Mouse (Mus musculus): ENCODE results near the gene Rybp. TPM values are rescaled to one million over a fixed set of nuclear protein-coding genes. Genes with fewer than 3 reads are reported as not detected.

Rybp gene
- polyA plus RNA-seq, 1 experiment from 2014 or later: 18.8 TPM

GRCm38 (mm10) chr6:100202091-100202490, 85.2 kb downstream of the Rybp start:
- Histone ChIP-seq H3K4me3 (replicated peaks; ENCODE audit: low read depth, low read length) (no peak overlapping the region), H3K36me3 (ENCODE audit: insufficient read depth, low read length) (no peaks in the 10 kb centered on the region), H3K4me1 (replicated peaks; ENCODE audit: insufficient read depth, low read length) (peaks cover 13% of the 10 kb centered on the region), H3K9ac (ENCODE audit: low read depth, low read length) (no peak overlapping the region), H3K9me3 (replicated peaks; ENCODE audit: low read length) (no peaks in the 10 kb centered on the region), H3K4me2 (ENCODE audit: low read length) (no peak overlapping the region), H3K27ac (no peak overlapping the region), H3K27me3 (ENCODE audit: insufficient read depth, low read length) (no peaks in the 10 kb centered on the region)
- no peak for TF ChIP-seq CTCF (IDR thresholded peaks at IDR 0.05; ENCODE audit: low read depth)
- WGBS: 64% methylated on average over 1 of the region's 1 CpGs
- ATAC-seq (replicated peaks; ENCODE audit: low FRiP score, low read depth): no peak
- DNase-seq (ENCODE audit: low spot score): no peak

GRCm38 (mm10) chr6:100197102-100197501, 90.2 kb downstream of the Rybp start:
- WGBS: 49% methylated on average over 5 of the region's 5 CpGs
- no peak for ATAC-seq (replicated peaks; ENCODE audit: low FRiP score, low read depth)

DNA sequence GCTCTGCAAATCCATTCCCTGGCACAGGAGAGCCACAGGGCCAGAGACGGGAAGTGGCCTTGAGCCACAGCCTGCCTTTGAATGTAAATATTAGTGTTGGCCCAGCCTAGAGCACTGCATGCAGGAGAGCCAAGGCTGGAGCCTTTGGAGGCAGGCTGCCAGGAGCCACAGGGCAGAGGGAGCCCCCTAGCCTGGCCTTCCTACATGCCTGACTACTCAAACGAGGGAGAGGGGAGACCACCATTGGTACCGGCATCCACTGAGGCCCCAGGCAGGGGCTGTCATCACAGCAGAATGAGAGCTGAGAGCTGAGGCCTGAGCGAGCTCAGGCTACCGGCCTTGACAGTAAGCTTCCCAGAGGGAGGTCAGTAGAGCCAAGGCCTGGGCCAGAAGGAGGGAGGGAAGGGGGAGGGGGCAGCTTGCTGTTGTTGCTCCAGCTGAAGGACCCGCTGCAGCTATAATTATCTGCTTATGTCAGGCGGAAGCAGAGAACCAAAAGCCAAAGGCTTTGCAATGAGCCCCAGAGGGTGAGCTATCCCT, 91.3 kb downstream of the Rybp start:
- Histone ChIP-seq H3K27me3 (ENCODE audit: insufficient read depth, low read length) (no peaks in the 10 kb centered on the region), H3K9ac (ENCODE audit: low read depth, low read length) (no peak overlapping the region), H3K27ac (peak overlapping the region; percentile 60; the same call in 1 of the 2 replicates), H3K4me3 (replicated peaks; ENCODE audit: low read depth, low read length) (no peak overlapping the region), H3K4me1 (replicated peaks; ENCODE audit: insufficient read depth, low read length) (peaks cover 17% of the 10 kb centered on the region), H3K9me3 (replicated peaks; ENCODE audit: low read length) (no peaks in the 10 kb centered on the region), H3K36me3 (ENCODE audit: insufficient read depth, low read length) (no peaks in the 10 kb centered on the region), H3K4me2 (ENCODE audit: low read length) (no peak overlapping the region)
- WGBS: 19% methylated on average over 7 of the region's 7 CpGs
- TF ChIP-seq CTCF (IDR thresholded peaks at IDR 0.05; ENCODE audit: low read depth): no peak
- DNase-seq (ENCODE audit: low spot score) (peak; percentile 86), ATAC-seq (replicated peaks; ENCODE audit: low FRiP score, low read depth) (peak; percentile 73)

More at GRCm38 (mm10) chr6:100197102-100197501, 90.2 kb downstream of the Rybp start:
- H3K36me3 ChIP-seq (ENCODE audit: insufficient read depth, low read length): no peaks in the 10 kb centered on the region
- H3K4me2 ChIP-seq (ENCODE audit: low read length): no peak overlapping the region
- no peak for TF ChIP-seq CTCF (IDR thresholded peaks at IDR 0.05; ENCODE audit: low read depth)
- H3K27me3 ChIP-seq (ENCODE audit: insufficient read depth, low read length): no peaks in the 10 kb centered on the region
- H3K27ac ChIP-seq: no peak overlapping the region
- DNase-seq (ENCODE audit: low spot score): peak; percentile 57
- H3K9ac ChIP-seq (ENCODE audit: low read depth, low read length): no peak overlapping the region
- no peak overlapping the region for H3K4me3 ChIP-seq (replicated peaks; ENCODE audit: low read depth, low read length)
- H3K9me3 ChIP-seq (replicated peaks; ENCODE audit: low read length): no peaks in the 10 kb centered on the region
- H3K4me1 ChIP-seq (replicated peaks; ENCODE audit: insufficient read depth, low read length): peaks cover 17% of the 10 kb centered on the region

DNA sequence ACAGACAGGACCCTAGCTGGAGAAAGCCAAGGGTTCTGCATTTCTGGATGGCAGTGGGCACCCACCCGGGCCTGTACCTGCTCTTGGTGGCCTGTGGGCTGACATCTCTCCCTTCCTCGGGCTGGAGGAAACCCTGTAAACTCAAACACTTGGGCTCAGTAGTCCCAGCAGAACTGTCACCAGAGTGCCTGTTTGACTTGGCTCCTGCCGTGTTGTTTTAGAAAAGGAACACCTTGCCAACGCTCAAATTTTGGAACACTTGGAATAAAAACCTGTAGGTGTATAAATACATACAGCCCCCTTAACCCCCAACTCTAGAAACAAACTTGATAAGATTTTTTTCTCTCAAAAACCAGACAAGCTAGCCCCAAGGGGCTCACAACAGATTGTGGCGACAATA, 92.2 kb downstream of the Rybp start:
- H3K4me2 ChIP-seq (ENCODE audit: low read length): no peak overlapping the region
- H3K36me3 ChIP-seq (ENCODE audit: insufficient read depth, low read length): no peaks in the 10 kb centered on the region
- H3K9me3 ChIP-seq (replicated peaks; ENCODE audit: low read length): no peaks in the 10 kb centered on the region
- H3K27ac ChIP-seq: peak overlapping the region; percentile 60; the same call in 1 of the 2 replicates
- 65% methylated on average over 5 of the region's 5 CpGs for WGBS
- H3K9ac ChIP-seq (ENCODE audit: low read depth, low read length): no peak overlapping the region
- peaks cover 17% of the 10 kb centered on the region for H3K4me1 ChIP-seq (replicated peaks; ENCODE audit: insufficient read depth, low read length)
- no peak for TF ChIP-seq CTCF (IDR thresholded peaks at IDR 0.05; ENCODE audit: low read depth)
- H3K4me3 ChIP-seq (replicated peaks; ENCODE audit: low read depth, low read length): no peak overlapping the region
- DNase-seq (ENCODE audit: low spot score) (no peak), ATAC-seq (replicated peaks; ENCODE audit: low FRiP score, low read depth) (no peak)
- H3K27me3 ChIP-seq (ENCODE audit: insufficient read depth, low read length): no peaks in the 10 kb centered on the region

DNA sequence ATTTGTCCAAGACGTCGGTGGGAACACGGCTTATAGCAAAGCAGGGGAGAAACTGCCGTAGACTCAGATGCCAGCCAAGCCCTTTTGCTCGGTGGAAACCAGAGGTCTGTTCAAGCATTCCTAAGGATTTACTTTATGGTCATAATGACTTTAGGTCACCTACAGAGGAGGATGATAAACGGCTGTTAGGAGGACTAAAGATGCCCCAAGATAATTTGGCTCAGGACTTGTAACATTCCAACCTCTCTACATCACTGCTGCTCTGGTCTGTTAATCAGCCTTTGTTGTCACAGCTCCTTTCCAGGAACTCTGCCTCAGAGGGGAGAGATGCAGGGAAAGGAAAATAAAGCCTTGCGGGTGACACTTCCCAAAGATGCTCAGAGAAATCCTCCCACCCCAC, 93.5 kb downstream of the Rybp start:
- TF ChIP-seq CTCF (IDR thresholded peaks at IDR 0.05; ENCODE audit: low read depth): no peak
- no peak overlapping the region for H3K4me2 ChIP-seq (ENCODE audit: low read length)
- H3K4me3 ChIP-seq (replicated peaks; ENCODE audit: low read depth, low read length): no peak overlapping the region
- H3K4me1 ChIP-seq (replicated peaks; ENCODE audit: insufficient read depth, low read length): peaks cover 17% of the 10 kb centered on the region
- H3K9me3 ChIP-seq (replicated peaks; ENCODE audit: low read length): no peaks in the 10 kb centered on the region
- 33% methylated on average over 7 of the region's 7 CpGs for WGBS
- H3K27me3 ChIP-seq (ENCODE audit: insufficient read depth, low read length): no peaks in the 10 kb centered on the region
- no peak overlapping the region for H3K27ac ChIP-seq
- no peak overlapping the region for H3K9ac ChIP-seq (ENCODE audit: low read depth, low read length)
- ATAC-seq (replicated peaks; ENCODE audit: low FRiP score, low read depth) (no peak), DNase-seq (ENCODE audit: low spot score) (peak; percentile 81)
- H3K36me3 ChIP-seq (ENCODE audit: insufficient read depth, low read length): no peaks in the 10 kb centered on the region

DNA sequence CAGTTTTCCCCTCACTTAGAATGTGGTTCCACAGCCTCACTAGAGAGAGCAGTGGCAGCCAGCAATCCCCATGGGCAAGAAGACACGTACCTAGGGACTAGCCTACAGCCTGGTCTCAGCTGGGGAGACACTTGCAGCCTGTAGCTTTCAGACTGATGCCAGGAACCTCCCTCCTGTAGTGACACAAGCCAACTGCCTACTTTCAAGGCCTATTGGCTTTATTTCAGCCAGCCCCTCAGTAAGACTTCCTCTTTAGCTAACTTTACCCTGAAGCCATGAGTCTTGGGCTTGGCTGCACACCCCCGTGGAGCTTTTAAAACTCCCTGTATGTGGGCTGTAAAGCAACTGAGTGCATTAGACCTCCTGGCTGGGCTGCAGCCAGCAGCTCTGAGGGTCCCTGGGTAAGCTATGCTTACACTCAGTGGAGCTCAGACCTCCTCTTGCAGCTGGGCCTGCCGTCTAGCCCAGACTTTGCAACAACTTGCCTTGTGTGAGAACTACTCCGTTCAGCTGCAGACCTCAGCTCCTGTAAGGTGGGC, 94.5 kb downstream of the Rybp start:
- DNase-seq (ENCODE audit: low spot score): peak; percentile 46

More for the DNA sequence above, 94.5 kb downstream of the Rybp start:
- Histone ChIP-seq H3K4me3 (replicated peaks; ENCODE audit: low read depth, low read length) (no peak overlapping the region), H3K36me3 (ENCODE audit: insufficient read depth, low read length) (no peaks in the 10 kb centered on the region), H3K27me3 (ENCODE audit: insufficient read depth, low read length) (no peaks in the 10 kb centered on the region), H3K4me1 (replicated peaks; ENCODE audit: insufficient read depth, low read length) (peaks cover 17% of the 10 kb centered on the region), H3K9me3 (replicated peaks; ENCODE audit: low read length) (no peaks in the 10 kb centered on the region), H3K4me2 (ENCODE audit: low read length) (no peak overlapping the region), H3K27ac (no peak overlapping the region), H3K9ac (ENCODE audit: low read depth, low read length) (no peak overlapping the region)
- TF ChIP-seq CTCF (IDR thresholded peaks at IDR 0.05; ENCODE audit: low read depth): no peak
- no peak for ATAC-seq (replicated peaks; ENCODE audit: low FRiP score, low read depth)
- 60% methylated on average over 4 of the region's 4 CpGs for WGBS

Data from kidney, postnatal 0 days (tissue).